Mouse (Mus musculus): ENCODE measurements around the gene Snu13. TPM values are rescaled to one million over a fixed set of nuclear protein-coding genes. Genes with fewer than 3 reads are reported as not detected.

The Snu13 gene
- polyA plus RNA-seq, 1 experiment from 2014 or later = 231 TPM

- DNase-seq = peak; percentile 81
- Histone ChIP-seq H3K4me1 (replicated peaks) (peaks cover 51% of the 10 kb centered on the region), H3K9ac (peak overlapping the region; percentile 47), H3K4me3 (replicated peaks) (peak overlapping the region; percentile 39), H3K36me3 (peaks cover 22% of the 10 kb centered on the region), H3K9me3 (replicated peaks) (no peaks in the 10 kb centered on the region), H3K27me3 (0 out of 2 replicates have a peak, but pooled peaks cover 3% of the 10 kb centered on the region), H3K27ac (peak overlapping the region; percentile 81), H3K4me2 (peak overlapping the region; percentile 60)
- peak; percentile 98 for ATAC-seq (ENCODE audit: low read depth)
- 16% methylated on average over 7 of the region's 7 CpGs for WGBS (ENCODE audit: insufficient replicate concordance)
Observed at GRCm38 (mm10) chr15:81990549-81990948, 56.8 kb downstream of the Snu13 start.

Other genes starting within 250 kb of the Snu13 start
- 4.5 and 5.9 TPM in 2 replicates for gene Tef, start 245.2 kb downstream of the Snu13 start, polyA plus RNA-seq (2015; fragmentation: Nextera tagmentation; extraction: Ambion mirVana)
- 9.0 and 11.9 TPM in 2 replicates for gene Tob2, start 188.8 kb downstream of the Snu13 start, polyA plus RNA-seq (2015; fragmentation: Nextera tagmentation; extraction: Ambion mirVana)
- 132 and 139 TPM in 2 replicates for gene Phf5a, start 175.7 kb downstream of the Snu13 start, polyA plus RNA-seq (2015; fragmentation: Nextera tagmentation; extraction: Ambion mirVana)
- 105 and 122 TPM in 2 replicates for gene Aco2, start 175.3 kb downstream of the Snu13 start, polyA plus RNA-seq (2015; fragmentation: Nextera tagmentation; extraction: Ambion mirVana)
- gene Polr3h, start 121.4 kb downstream of the Snu13 start, polyA plus RNA-seq (2015; fragmentation: Nextera tagmentation; extraction: Ambion mirVana) = 77.5 and 82.6 TPM in 2 replicates
- gene Csdc2, start 110.8 kb downstream of the Snu13 start, polyA plus RNA-seq (2015; fragmentation: Nextera tagmentation; extraction: Ambion mirVana) = 1.0 and 1.1 TPM in 2 replicates
- gene Pmm1, start 86.7 kb downstream of the Snu13 start, polyA plus RNA-seq (2015; fragmentation: Nextera tagmentation; extraction: Ambion mirVana) = 24.7 and 25.0 TPM in 2 replicates
- gene 1700029P11Rik, start 67.1 kb downstream of the Snu13 start, polyA plus RNA-seq (2015; fragmentation: Nextera tagmentation; extraction: Ambion mirVana) = not detected in 2 replicates
- 77.5 and 87.7 TPM in 2 replicates for gene Xrcc6, start 59.8 kb downstream of the Snu13 start, polyA plus RNA-seq (2015; fragmentation: Nextera tagmentation; extraction: Ambion mirVana)
- 12.8 and 13.7 TPM in 2 replicates for gene Desi1, start 13.7 kb downstream of the Snu13 start, polyA plus RNA-seq (2015; fragmentation: Nextera tagmentation; extraction: Ambion mirVana)
- not detected in 2 replicates for gene 4930407I10Rik, start 11.6 kb upstream of the Snu13 start, polyA plus RNA-seq (2015; fragmentation: Nextera tagmentation; extraction: Ambion mirVana)
- not detected in 2 replicates for gene Mei1, start 22.4 kb upstream of the Snu13 start, polyA plus RNA-seq (2015; fragmentation: Nextera tagmentation; extraction: Ambion mirVana)
- gene Ccdc134, start 80.3 kb upstream of the Snu13 start, polyA plus RNA-seq (2015; fragmentation: Nextera tagmentation; extraction: Ambion mirVana) = 8.2 and 9.9 TPM in 2 replicates
- 64.2 and 70.2 TPM in 2 replicates for gene Srebf2, start 99.6 kb upstream of the Snu13 start, polyA plus RNA-seq (2015; fragmentation: Nextera tagmentation; extraction: Ambion mirVana)
- gene Shisa8, start 165.2 kb upstream of the Snu13 start, polyA plus RNA-seq (2015; fragmentation: Nextera tagmentation; extraction: Ambion mirVana) = 0.08 and 0.10 TPM in 2 replicates
- gene Tnfrsf13c, start 176.8 kb upstream of the Snu13 start, polyA plus RNA-seq (2015; fragmentation: Nextera tagmentation; extraction: Ambion mirVana) = 0.38 and 0.87 TPM in 2 replicates
- 41.7 and 45.6 TPM in 2 replicates for gene Cenpm, start 197.2 kb upstream of the Snu13 start, polyA plus RNA-seq (2015; fragmentation: Nextera tagmentation; extraction: Ambion mirVana)
- gene 1500009C09Rik, start 204.8 kb upstream of the Snu13 start, polyA plus RNA-seq (2015; fragmentation: Nextera tagmentation; extraction: Ambion mirVana) = not detected in 2 replicates
- 0.36 and 0.84 TPM in 2 replicates for gene Sept3, start 227.3 kb upstream of the Snu13 start, polyA plus RNA-seq (2015; fragmentation: Nextera tagmentation; extraction: Ambion mirVana)